Mouse (Mus musculus) granulocyte monocyte progenitor cell, adult 5-6 weeks (primary cell): ENCODE results near the gene Tc2n. TPM values are rescaled to one million over a fixed set of nuclear protein-coding genes. Genes with fewer than 3 reads are reported as not detected.

Experiments used
- total RNA-seq, 2 experiments: library from RNA; stranded (forward) in 1 of 2; stranded (reverse) in 1 of 2; fragments of 200-712, 200-1000 nt in 1 of 2; fragments of >200 nt in 1 of 2; fragmentation: Nextera tagmentation in 1 of 2; gene quantifications; 2 replicates each; pipeline ENCODE4 v1.2.3; 2014 to 2017

Tc2n gene
- total RNA-seq, 2 experiments from 2014 or later, result not detected

Other genes starting within 250 kb of the Tc2n start
- gene Fbln5, start 100.5 kb upstream of the Tc2n start, total RNA-seq (2014; fragmentation: Nextera tagmentation), result not detected in 2 replicates
- not detected in 2 replicates for gene Fbln5, start 100.5 kb upstream of the Tc2n start, total RNA-seq (2017)
- 21.3 and 24.3 TPM in 2 replicates for gene Trip11, start 194.7 kb upstream of the Tc2n start, total RNA-seq (2014; fragmentation: Nextera tagmentation)
- 38.2 and 47.5 TPM in 2 replicates for gene Trip11, start 194.7 kb upstream of the Tc2n start, total RNA-seq (2017)
- 28.8 and 31.3 TPM in 2 replicates for gene Atxn3, start 239.7 kb upstream of the Tc2n start, total RNA-seq (2014; fragmentation: Nextera tagmentation)
- gene Atxn3, start 239.7 kb upstream of the Tc2n start, total RNA-seq (2017), result 56.4 and 74.5 TPM in 2 replicates